Mouse (Mus musculus) E14TG2a.4 (cell line): ENCODE results near the gene Zbed6.

Experiments
- CTCF ChIP-seq: conservative IDR thresholded peaks from 2 replicates; pipeline ENCODE4 v1.5.1; 2014; ENCODE audit warnings: low read length
- NANOG ChIP-seq: IDR thresholded peaks from 2 replicates; pipeline ENCODE4 v1.6.1; 2014; ENCODE audit warnings: borderline replicate concordance, low read length, mixed read lengths

DNA sequence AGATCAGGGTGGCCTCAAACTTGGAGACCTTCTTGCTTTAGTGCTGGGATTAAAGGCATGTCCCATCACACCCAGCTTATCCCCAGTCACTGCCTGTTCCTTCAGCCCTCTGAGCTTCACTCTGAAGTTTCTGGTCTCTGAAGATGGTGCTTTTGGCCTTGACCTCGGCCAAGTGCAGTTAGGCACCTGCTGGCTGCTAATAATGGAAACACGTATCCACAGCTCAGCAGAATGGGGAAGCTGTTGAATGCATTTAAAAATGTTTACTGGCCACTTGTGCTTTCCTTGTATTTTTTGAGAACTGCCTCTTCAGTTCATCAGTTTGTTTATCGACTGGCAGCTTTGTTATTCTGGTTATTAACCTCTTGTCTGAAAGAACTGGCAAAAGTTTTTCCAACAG, 11.1 kb upstream of the Zbed6 start:
- no peak for TF ChIP-seq CTCF
- TF ChIP-seq NANOG: peak; percentile 90
